Mouse (Mus musculus) fibroblast of lung, adult 2 months (primary cell): ENCODE measurements around the gene Rdh9.
"Not testable (repeated sequence)": the region's sequence is repeated elsewhere in the genome, so short reads cannot be mapped to it uniquely, and the experiment has no call there.

Experiments
- DNase-seq: peaks from one replicate; pipeline ENCODE4 v3.0.0-alpha.2; 2011; ENCODE audit warnings: low read depth

Rdh9 gene

DNA sequence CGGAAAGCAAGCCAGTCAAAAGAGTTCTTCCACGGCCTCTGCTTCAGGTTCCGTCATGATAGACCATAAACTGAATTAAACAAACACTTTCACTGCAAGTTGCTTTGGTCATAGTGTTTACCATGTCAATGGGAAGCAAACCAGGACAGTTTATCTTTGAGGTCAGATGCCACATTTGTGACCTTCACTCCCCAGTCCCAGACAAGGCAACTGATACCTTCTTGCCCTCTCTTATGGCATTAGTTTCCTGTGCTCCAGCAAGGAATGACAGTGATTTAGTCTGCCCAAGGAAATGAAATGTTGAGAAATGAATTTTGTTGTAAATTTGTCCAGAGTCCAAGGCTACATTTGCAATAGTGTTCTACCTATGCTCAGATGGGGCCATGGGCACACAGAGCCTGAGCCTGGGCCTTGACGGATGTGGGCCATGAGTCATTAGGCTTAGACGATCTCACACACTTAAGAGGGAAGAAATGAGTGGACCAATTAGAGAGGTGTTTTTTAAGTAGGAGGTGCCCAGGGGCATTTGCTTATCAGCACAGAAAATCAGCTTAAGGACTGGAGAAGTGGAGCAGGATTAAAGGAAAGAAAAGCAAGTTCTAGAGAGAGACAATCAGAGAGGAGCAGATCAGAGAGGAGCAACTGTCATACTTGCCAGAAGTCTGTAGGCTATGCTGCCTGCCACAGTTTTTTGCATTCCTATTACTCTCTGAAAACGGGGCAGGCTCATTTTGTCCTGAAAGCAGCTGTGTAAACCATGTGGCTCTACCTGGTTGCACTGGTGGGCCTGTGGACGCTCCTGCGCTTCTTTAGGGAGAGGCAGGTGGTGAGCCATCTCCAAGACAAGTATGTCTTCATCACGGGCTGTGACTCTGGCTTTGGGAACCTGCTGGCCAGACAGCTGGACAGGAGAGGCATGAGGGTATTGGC is 16.7 kb upstream of the Rdh9 start, which contains the start of the genes Rdh1 and Rdh16f1:
Rdh1 (plus strand) TSS at position 541 of the 930 bp plus-strand sequence.
Rdh16f1 (plus strand) TSS at position 607 of the 930 bp plus-strand sequence.
- no peak for DNase-seq

DNA sequence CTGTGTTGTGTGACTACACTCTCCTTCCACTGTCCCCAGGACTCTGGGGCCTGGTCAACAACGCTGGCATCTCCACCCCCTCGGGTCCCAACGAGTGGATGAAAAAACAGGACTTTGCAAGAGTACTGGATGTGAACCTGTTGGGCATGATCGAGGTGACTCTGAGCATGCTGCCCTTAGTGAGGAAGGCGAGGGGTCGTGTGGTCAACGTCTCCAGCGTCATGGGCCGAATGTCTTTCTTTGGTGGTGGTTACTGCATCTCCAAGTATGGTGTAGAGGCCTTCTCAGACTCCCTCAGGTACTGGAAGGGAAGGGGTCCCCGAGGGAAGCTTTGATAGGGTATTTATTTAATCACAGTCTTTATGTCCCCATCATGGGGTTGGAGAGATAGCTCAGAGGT is 13.3 kb upstream of the Rdh9 start:
- DNase-seq: not testable (repeated sequence)

- DNase-seq: no peak
These were observed 12.1 kb upstream of the Rdh9 start for GRCm38 (mm10) chr10:127763914-127764680.

DNA sequence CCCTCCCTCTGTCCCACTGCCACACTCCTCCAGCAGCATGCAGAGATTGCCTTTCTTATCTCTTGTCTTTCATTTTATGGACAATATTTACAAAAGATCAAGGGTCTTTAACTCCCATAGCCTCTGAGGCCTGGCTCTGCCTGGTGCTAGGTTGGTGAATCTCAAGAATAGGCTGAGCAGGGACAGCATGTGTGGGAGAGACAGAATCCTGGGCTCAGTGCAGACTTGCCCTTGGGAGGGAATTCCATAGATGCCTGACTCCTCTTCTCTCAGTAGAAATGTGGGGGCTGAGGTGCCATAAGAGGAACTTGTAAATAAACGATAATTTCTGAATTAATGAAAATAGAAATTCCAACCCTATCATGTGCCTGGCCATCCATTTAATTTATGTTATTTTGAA is 9.6 kb upstream of the Rdh9 start:
- no peak for DNase-seq

- DNase-seq: not testable (repeated sequence)
These were observed 6.1 kb downstream of the Rdh9 start for GRCm38 (mm10) chr10:127782321-127782720.

DNA sequence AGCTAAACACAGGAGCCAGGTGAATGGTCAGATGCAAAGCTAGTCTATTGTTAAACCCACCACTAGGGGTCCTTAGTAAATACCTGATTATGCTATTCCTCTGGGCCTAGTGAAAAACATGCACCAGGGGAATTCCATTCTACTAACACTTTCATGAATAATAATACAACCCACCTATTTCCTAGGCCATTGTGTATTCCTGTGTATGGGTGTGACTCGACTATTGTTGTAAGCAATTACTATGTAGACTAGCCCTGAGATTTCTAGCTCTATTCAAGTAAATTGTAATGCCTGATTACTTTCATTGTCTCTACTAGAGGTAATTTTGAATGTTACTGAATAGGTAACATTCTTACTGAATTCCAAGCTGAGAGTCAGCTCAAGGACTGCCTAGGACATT is 9.2 kb downstream of the Rdh9 start:
- DNase-seq: not testable (repeated sequence)

DNA sequence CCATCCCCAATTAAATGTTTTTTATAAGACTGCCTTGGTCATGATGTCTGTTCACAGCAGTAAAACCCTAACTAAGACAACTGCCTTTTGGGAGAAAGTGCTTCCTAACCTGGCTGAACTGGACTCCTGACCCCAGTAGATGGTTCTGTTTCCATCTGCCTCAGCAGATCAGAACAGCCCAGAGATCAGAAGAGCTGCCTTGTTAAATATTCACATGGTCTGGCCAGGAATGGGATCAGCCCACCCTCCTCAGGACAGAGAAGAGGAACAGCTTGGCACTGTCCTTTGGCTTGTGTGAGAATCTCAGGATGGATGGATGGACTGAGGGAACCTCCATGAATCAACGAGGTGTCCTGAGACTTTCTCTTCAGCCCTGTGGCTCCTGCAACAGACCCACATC is 23.1 kb downstream of the Rdh9 start:
- no peak for DNase-seq

DNA sequence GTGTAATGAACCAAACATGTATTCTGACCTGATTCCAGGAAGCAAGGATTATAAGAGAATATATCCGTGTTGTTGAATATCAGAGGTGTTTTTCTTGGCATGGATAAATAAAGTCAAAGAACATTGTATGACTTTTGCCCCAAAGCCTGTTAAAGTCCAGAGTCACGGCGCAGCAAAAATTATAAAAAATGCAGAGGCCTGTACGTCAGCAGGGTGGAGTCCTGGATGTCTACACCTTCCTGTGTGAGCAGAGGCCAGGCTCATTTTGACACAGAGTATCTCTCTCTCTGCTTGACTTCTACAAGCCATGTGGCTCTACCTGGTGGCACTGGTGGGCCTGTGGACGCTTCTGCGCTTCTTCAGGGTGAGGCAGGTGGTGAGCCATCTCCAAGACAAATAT is 24.7 kb downstream of the Rdh9 start, which contains the start of gene Rdh16:
Rdh16 (plus strand) TSS at position 262 of the 400 bp plus-strand sequence.
- no peak for DNase-seq

- no peak for DNase-seq
These were observed 25.4 kb downstream of the Rdh9 start for GRCm38 (mm10) chr10:127801612-127802011.

GRCm38 (mm10) chr10:127802236-127802635 is 26.1 kb downstream of the Rdh9 start:
- DNase-seq: no peak

DNA sequence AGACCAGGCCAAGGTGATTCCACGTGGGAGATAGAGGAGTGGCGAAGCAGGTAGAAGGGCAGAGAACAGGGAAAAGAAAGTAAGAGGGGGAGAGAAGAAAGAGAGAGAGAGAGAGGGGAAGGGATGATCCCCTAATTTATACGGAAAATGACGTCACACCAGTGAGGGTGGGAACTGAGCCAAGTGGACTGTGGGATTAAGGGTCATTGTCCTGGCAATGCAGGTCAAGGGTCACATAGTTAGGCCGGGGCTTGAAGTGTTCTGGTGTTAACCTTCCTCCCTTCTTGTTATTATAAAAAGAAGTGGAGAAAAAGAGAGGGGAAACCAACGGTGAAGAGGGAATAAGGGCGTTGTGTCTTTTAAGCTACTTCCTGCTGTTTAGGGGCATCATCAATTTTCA is 28.2 kb downstream of the Rdh9 start:
- no peak for DNase-seq

DNA sequence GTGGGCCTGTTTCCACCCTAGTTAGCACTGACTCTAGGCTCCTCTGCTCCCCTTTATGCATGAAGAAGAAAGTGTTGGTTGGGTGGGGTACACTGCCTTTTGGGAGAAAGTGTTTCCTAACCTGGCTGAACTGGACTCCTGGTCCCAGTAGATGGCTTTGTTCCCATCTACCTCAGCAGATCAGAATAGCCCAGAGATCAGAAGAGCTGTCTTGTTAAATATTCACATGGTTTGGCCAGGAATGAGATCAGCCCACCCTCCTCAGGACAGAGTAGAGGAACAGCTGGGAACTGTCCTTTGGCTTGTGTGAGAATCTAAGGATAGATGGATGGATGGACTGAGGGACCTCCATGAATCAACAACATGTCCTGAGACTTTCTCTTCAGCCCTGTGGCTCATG is 39.7 kb downstream of the Rdh9 start:
- DNase-seq: no peak

DNA sequence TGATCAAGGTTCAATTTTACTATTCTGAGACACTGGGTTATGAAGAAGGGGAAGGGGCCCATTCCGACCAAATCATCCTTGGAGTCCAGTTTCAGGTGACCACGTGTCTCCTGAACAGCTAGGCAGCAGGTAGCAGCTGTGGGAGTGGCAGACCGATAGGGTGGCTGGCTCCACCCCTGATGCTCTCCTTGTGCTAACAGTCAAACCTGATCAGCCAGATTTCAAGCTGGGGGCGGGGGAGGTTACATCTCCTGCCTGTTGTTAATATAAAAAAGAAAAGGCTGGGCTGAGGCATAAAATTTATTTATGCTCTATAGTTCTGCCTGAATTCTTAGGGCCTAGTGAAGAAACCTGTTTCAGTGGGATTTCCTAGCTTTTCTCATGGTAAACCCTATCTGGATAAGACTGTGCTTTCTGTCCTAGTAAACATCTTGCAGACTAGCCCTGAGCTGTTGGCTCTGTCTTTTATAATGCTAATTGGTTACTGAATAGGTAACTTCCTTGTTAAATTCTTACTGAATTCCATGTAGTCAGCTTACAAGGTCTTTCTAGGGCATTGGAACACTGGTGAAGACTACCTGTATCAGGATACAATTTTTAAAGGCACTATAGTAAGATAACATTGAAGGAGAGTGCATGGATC is 41.2 kb downstream of the Rdh9 start:
- DNase-seq: not testable (repeated sequence)

DNA sequence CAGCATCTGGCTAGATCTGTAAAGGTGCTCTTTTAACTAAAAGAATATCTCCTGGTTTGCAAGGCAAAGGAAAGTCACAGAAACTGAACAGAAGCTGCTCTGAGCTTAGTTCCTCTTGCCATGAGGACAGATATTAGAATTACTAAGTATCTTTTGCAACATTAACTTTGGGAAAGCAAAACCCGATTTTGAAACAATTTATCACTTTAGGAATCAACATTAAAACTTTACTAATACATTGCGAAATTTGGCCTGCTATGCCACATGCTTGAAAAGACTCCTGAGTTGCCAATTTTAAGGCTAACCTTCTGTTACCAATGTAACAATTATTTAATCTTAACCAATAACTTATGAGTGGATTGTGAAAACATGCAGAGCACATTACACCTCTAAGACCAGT is 45.6 kb downstream of the Rdh9 start:
- not testable (repeated sequence) for DNase-seq

DNA sequence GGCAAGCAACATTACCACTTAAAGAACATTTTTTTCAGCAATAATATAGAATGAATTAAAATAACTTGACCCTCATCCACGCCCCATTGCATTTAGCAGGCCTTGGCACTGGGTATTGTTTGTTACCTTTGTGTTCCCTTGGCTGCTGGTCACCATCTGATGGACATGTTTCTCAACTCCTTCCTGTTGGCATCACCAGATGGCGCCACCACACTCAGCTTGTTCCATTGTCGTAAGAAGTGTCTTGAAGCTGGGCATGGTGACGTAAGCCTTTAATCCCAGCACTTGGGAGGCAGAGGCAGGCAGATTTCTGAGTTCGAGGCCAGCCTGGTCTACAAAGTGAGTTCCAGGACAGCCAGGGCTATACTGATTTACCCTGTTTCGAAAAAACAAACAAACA is 49.2 kb downstream of the Rdh9 start:
- no peak for DNase-seq

DNA sequence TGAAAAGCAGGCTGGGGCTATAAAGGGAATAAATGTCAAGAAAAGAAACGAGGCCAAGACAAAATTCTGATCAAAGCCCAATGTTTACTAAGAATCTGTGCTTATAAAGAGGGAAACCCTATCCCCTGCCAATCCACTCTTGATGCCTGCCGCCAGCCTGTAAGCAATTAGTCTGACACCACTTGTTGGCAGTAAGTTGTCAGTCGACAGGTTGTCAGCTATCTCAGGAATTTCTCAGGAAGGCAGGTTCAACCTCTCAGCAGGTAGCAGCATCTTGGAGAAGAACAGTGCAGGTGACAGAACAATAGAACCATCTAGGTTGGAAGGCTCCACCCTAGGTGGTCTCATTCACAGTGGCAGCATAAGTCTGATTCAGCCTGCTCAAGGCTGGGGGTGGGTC is 52.9 kb downstream of the Rdh9 start:
- no peak for DNase-seq

- not testable (repeated sequence) for DNase-seq
These were observed 58.0 kb downstream of the Rdh9 start for GRCm38 (mm10) chr10:127834186-127834585.

DNA sequence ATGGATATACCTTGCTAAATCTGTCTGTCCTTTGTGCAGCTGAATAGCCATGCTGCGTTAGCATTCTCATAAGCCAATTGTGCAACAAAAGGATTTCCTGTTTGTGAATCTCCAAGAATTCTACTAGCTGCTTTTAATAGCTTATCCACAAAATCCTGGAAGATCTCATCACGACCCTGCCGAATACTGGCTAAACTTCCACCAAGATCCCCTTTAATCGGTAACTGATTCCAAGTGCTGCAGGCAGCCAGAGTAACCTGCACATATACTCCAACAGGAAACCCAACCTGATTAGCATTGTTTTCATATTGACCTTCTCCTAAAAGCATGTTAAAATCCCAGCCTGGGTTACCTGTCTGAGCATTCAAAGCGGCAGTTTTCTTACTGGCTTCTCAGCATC is 59.1 kb downstream of the Rdh9 start:
- DNase-seq: no peak

- not testable (repeated sequence) for DNase-seq
These were observed 61.6 kb downstream of the Rdh9 start for GRCm38 (mm10) chr10:127837793-127838192.

DNA sequence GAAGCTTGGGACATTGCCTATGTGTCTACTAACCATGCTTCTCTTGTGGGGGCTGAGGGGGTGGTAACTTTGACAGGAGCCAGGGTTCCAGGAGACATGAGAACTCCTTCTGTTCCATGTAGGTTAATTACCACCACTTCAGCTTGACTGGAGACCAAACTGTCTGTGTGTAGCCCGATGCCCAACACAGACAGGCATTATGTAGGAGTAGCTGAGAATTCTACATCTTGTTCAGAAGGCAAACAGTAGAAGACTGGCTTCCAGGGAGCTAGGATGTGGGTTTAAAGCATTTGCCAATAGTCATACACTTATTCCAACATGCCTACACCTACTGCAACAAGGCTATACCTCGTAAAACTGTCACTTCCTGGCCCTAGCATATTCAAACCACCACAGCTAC is 62.4 kb downstream of the Rdh9 start:
- DNase-seq: no peak

GRCm38 (mm10) chr10:127840776-127841175 is 64.6 kb downstream of the Rdh9 start:
- no peak for DNase-seq
